Mouse (Mus musculus) CH12.LX (cell line): ENCODE measurements around the gene Hira.
"Not testable (repeated sequence)": the region's sequence is repeated elsewhere in the genome, so short reads cannot be mapped to it uniquely, and the experiment has no call there.

Experiments used
- EP300 ChIP-seq: IDR thresholded peaks from 2 replicates; pipeline ENCODE4 v1.6.1; 2011; ENCODE audit warnings: low read length, improper control_type of control experiment
- NRF1 ChIP-seq: IDR thresholded peaks from 2 replicates; pipeline ENCODE4 v1.6.1; 2014; ENCODE audit warnings: low read depth, mild to moderate bottlenecking, inconsistent platforms, low read length, improper control_type of control experiment, moderate library complexity

GRCm38 (mm10) chr16:18849521-18850190 is 27.2 kb upstream of the Hira start:
- not testable (repeated sequence) for TF ChIP-seq NRF1, EP300
